Mouse (Mus musculus) G1E (cell line): ENCODE results near the gene Dmbx1.

ENCODE experiments used
- CTCF ChIP-seq: IDR thresholded peaks from 2 replicates; pipeline ENCODE4 v1.5.1; 2012; ENCODE audit warnings: low read depth, low read length, inconsistent platforms, mixed read lengths
- POLR2AphosphoS5 ChIP-seq: IDR thresholded peaks from 2 replicates; pipeline ENCODE4 v1.6.1; 2012; ENCODE audit warnings: low read depth, low read length, inconsistent platforms; ENCODE audit not compliant: insufficient replicate concordance

DNA sequence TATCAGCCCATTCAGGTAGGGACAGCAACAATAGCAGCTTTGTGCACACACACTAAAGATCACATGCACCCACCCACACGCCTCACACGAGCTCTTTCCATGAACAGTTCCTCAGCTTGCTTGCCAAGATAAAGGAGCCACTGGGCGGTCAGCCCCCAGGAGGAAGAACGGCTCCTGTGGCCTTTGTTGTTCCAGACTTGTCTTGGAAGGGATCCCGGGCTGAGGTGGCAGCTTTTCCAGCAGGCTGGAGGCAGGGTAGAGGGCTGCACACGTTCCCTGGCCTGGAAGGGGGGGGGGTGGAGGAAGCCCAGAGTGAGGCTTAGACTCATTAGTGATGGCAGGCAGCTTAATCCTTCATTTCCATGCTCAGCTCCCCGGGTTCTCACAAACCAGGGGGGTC, 31.1 kb downstream of the Dmbx1 start:
- no peak for TF ChIP-seq POLR2AphosphoS5
- no peak for TF ChIP-seq CTCF
